Mouse (Mus musculus) testis, adult 10 weeks (tissue): ENCODE data around the gene Pou2f2. TPM values are rescaled to one million over a fixed set of nuclear protein-coding genes. Genes with fewer than 3 reads are reported as not detected.

Source experiments
- polyA plus RNA-seq: library from polyadenylated mRNA; stranded (reverse); fragments of 350-450 nt; fragmentation: Illumina TruSeq; extraction: RNeasy Lipid Tissue Mini Kit (QIAGEN cat#74804); gene quantifications from one replicate; pipeline ENCODE4 v1.2.3, GENCODE M21; 2014; ENCODE audit warnings: low read depth, low replicate concordance

Pou2f2 gene
- polyA plus RNA-seq = 3.8 TPM

DNA sequence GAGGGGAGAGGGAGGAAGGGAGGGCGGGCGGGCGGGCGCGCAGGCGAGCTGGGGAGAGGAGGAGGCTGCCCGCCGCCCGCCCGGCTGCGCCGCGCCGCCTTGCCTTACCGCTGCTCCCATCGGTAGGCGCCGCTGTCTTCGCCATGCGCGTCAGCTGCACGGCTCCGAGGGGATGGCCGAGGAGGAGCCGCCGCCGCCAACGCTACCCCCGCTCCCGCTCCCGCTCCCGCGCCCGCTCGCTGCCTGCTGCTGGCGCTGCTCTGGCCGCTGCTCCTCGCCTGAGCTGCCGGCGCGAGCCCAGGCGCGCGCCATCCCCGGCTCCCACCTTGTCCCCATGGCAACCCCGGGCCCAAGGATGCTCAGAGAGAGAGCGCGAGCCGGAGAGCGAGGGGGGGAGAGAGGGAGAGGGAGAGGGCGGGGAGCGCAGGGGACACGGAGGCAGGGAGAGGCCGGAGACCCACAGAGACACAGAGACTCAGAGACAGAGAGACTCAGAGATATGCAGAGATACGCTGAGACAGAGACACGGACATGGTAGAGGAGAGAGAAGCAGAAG lies at the start of gene Pou2f2:
TSS of gene Pou2f2 (minus strand) at position 121 of the 556 bp plus-strand sequence.

DNA sequence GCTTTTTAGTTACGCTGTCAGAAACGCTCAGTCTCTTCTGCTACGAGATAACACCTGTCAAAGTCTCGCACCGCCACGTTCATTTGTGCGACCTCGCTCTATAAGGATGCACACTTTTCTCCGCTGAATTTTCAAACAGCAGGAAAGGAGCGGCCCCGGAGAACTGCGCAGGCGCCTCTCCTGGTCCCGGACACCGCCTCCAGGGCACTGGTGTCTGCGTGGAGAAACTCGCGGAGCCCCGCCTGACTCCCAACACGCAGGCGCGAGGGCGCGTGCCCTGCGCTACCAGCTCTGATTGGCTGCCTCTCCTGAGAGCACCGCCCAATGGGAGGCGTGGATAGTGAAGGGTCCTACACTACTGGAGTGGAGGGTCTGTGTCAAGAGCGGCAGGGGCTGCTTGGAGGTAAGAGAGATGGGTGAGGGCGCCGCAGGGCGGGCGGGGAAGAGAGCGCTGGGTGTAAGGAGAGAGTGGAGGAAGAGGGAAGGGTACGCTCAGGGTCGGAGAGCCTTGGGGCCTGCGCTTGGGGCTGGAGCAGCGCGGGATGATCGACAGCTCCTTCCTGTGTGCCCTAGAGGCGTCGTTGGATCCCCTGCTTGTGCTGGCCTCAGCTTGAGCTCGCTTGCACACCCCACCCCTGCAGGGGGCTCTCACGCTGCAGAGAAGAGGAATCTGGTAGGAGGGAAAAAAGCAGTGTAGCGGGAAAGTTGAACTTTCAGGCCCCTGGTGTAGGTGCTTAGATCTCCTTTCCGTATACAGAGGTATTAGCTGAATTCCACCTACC lies 41.8 kb upstream of the Pou2f2 start, which contains the start of gene Zfp526:
TSS of gene Zfp526 (plus strand) at position 324 of the 782 bp plus-strand sequence.

DNA sequence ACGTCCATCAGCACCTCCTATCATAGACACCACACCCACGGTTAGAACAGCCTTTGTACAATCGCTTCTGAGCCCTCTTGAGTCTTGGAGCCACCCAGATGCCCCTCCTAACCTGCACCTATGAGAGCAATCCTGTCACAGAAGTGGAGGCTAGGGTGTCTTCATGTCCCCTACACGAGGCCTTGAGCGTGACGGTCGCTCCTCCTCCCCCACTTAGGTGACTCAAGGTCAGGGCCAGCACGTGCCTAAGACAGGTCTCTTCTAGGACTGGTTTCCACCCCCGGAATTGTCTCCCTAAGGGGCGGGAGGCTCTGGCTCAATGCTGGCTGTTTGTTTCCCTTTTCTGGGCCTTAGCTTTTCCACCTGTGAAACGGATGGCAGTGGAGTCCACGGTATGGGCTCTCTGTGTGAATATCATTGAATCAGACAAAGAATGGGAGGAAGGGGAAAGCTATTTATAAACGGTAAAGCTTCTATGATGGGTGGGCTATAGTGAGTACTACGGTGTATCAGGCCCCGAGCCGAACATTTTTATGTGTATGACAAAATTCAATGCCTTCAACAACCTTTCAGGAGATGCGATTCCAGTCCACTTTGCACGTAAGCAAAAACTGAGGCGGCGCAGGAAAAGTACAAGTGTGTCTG lies 41.1 kb upstream of the Pou2f2 start, which contains the start of gene Dedd2:
TSS of gene Dedd2 (minus strand) at position 159 of the 645 bp plus-strand sequence.

DNA sequence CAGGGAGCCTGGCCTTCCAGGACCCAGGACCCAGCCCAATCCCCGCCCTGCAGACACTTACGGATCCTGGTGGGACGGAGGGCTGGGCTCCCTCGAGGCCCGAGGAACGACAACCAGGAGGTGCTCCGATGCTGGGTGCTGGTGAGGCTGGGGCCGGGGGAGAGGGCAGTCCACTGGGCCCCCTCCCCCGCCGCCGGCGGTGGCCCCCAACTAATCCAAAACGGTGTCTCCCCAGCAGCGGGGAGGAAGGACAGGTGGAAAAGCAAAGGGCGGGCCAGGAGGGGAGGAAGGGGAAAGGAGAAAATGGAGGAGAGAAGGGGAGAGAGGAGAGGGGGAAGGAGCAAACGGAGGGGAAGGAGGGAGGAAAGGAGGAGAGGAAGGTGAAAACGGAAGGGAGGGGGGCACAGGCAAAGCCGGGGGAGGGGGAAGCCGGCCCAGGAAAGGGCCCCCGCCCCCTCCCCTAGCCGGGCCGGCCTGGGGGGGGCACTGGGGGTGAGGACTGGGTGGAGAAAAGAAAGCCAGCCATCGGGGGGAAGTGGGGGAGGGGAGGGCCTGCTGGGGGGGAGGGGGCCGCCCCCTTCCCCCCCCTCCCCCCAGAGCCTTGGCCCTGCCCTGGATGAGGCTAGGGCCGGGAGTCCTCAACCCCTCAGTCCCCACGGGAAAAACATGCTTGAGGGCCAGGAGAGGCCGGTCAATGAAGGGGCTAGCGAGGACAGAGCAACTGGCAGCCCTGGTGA lies 107.4 kb downstream of the Pou2f2 start, which contains the start of the genes Grik5 and Zfp574:
TSS of gene Grik5 (minus strand) at position 368 of the 737 bp plus-strand sequence.
TSS of gene Zfp574 (plus strand) at position 589 of the 737 bp plus-strand sequence.

Other genes starting within 250 kb of the Pou2f2 start
- gene Gm4881, start 235.2 kb downstream of the Pou2f2 start, polyA plus RNA-seq = not detected
- 0.31 TPM for gene Rabac1, start 207.0 kb downstream of the Pou2f2 start, polyA plus RNA-seq
- gene Atp1a3, start 173.8 kb downstream of the Pou2f2 start, polyA plus RNA-seq = 0.17 TPM
- 2.1 TPM for gene Grik5, start 107.4 kb downstream of the Pou2f2 start, polyA plus RNA-seq
- gene Zfp574, start 107.2 kb downstream of the Pou2f2 start, polyA plus RNA-seq = 4.3 TPM
- 0.43 TPM for gene Dedd2, start 40.9 kb upstream of the Pou2f2 start, polyA plus RNA-seq
- gene Zfp526, start 41.7 kb upstream of the Pou2f2 start, polyA plus RNA-seq = 2.7 TPM
- gene Gsk3a, start 58.1 kb upstream of the Pou2f2 start, polyA plus RNA-seq = 10.8 TPM
- 2.1 TPM for gene Erf, start 71.0 kb upstream of the Pou2f2 start, polyA plus RNA-seq
- gene Cic, start 88.0 kb upstream of the Pou2f2 start, polyA plus RNA-seq = 10.1 TPM
- 1.5 TPM for gene Pafah1b3, start 118.3 kb upstream of the Pou2f2 start, polyA plus RNA-seq
- 2.0 TPM for gene Prr19, start 121.7 kb upstream of the Pou2f2 start, polyA plus RNA-seq
- 0.10 TPM for gene Tmem145, start 126.4 kb upstream of the Pou2f2 start, polyA plus RNA-seq
- 0.67 TPM for gene Megf8, start 137.4 kb upstream of the Pou2f2 start, polyA plus RNA-seq
- gene Cnfn, start 190.0 kb upstream of the Pou2f2 start, polyA plus RNA-seq = not detected
- gene Lipe, start 219.0 kb upstream of the Pou2f2 start, polyA plus RNA-seq = 327 TPM
- not detected for gene Cxcl17, start 233.2 kb upstream of the Pou2f2 start, polyA plus RNA-seq